Comparison of ENCODE assay signal across 8 mouse cellular contexts in genomic region chr13:23431351-23431771, GRCm38 (mm10). TPM values are rescaled to one million over a fixed set of nuclear protein-coding genes. Genes with fewer than 3 reads are reported as not detected.
DNase-seq lines count a peak whose midpoint lies in the region; ATAC-seq lines count a peak whose summit lies in the region.

No protein-coding gene starts in this region.

- WGBS in embryonic facial prominence, embryonic 14.5 days: under 1% methylated on average over 15 of the region's 15 CpGs
- under 1% methylated on average over 15 of the region's 15 CpGs for WGBS in limb, embryonic 15.5 days
- 0% methylated on average over 15 of the region's 15 CpGs for WGBS in midbrain, embryonic 16.5 days

- H3K36me3 ChIP-seq in embryonic facial prominence, embryonic 14.5 days (ENCODE audit: control insufficient read depth, insufficient read depth, low read length): no peaks in the 10 kb centered on the region
- no peaks in the 10 kb centered on the region for H3K36me3 ChIP-seq in limb, embryonic 15.5 days
- H3K36me3 ChIP-seq in midbrain, embryonic 16.5 days (ENCODE audit: control insufficient read depth, insufficient read depth, low read length): no peaks in the 10 kb centered on the region

- H3K27ac ChIP-seq in embryonic facial prominence, embryonic 14.5 days (replicated peaks; ENCODE audit: low read depth, low read length): peak overlapping the region; percentile 85
- H3K27ac ChIP-seq in limb, embryonic 15.5 days: peak overlapping the region; percentile 89
- peak overlapping the region; percentile 84 for H3K27ac ChIP-seq in midbrain, embryonic 16.5 days (ENCODE audit: low read length)

- peak overlapping the region; percentile 72 for H3K9ac ChIP-seq in embryonic facial prominence, embryonic 14.5 days (ENCODE audit: low read depth, low read length)
- peak overlapping the region; percentile 8; the same call in 1 of the 2 replicates for H3K9ac ChIP-seq in limb, embryonic 15.5 days
- peak overlapping the region; percentile 10; the same call in 1 of the 2 replicates for H3K9ac ChIP-seq in midbrain, embryonic 16.5 days (ENCODE audit: low read depth, low read length)

- H3K9me3 ChIP-seq in embryonic facial prominence, embryonic 14.5 days (ENCODE audit: control insufficient read depth, low read length): no peaks in the 10 kb centered on the region
- H3K9me3 ChIP-seq in limb, embryonic 15.5 days: no peaks in the 10 kb centered on the region
- H3K9me3 ChIP-seq in midbrain, embryonic 16.5 days (replicated peaks; ENCODE audit: control insufficient read depth, low read length, poor library complexity, severe bottlenecking): no peaks in the 10 kb centered on the region

- ATAC-seq in embryonic facial prominence, embryonic 14.5 days (ENCODE audit: low read depth): peak; percentile 79
- ATAC-seq in limb, embryonic 15.5 days (ENCODE audit: insufficient number of reproducible peaks, low FRiP score, low TSS enrichment, low read depth): peak; percentile 61
- ATAC-seq in midbrain, embryonic 16.5 days: peak; percentile 87

- no peaks in the 10 kb centered on the region for H3K27me3 ChIP-seq in embryonic facial prominence, embryonic 14.5 days (replicated peaks; ENCODE audit: control insufficient read depth, insufficient read depth, low read length)
- H3K27me3 ChIP-seq in limb, embryonic 15.5 days: no peaks in the 10 kb centered on the region
- H3K27me3 ChIP-seq in midbrain, embryonic 16.5 days (ENCODE audit: control insufficient read depth, insufficient read depth, low read depth, low read length): no peaks in the 10 kb centered on the region

- peak overlapping the region; percentile 57 for H3K4me3 ChIP-seq in embryonic facial prominence, embryonic 14.5 days (ENCODE audit: low read depth, low read length)
- H3K4me3 ChIP-seq in limb, embryonic 15.5 days: peak overlapping the region; percentile 57
- peak overlapping the region; percentile 66 for H3K4me3 ChIP-seq in midbrain, embryonic 16.5 days (ENCODE audit: low read depth, low read length)

- DNase-seq in 416B (ENCODE audit: low read depth): peak; percentile 96
- peak; percentile 80 for DNase-seq in adrenal gland, postnatal 14 days
- DNase-seq in embryonic facial prominence, embryonic 14.5 days (ENCODE audit: low spot score): peak; percentile 92
- peak; percentile 91 for DNase-seq in heart, adult 8-10 months (ENCODE audit: low spot score)
- peak; percentile 81 to 90 for DNase-seq in kidney, adult 8-10 months
- peak; percentile 83 to 84 for DNase-seq in spleen, postnatal 10 days (ENCODE audit: low spot score in 2 of 2)

- H3K4me2 ChIP-seq in embryonic facial prominence, embryonic 14.5 days (ENCODE audit: low read depth, low read length): peak overlapping the region; percentile 66
- H3K4me2 ChIP-seq in limb, embryonic 15.5 days: peak overlapping the region; percentile 61
- H3K4me2 ChIP-seq in midbrain, embryonic 16.5 days (ENCODE audit: low read length): peak overlapping the region; percentile 53

- peaks cover 11% of the 10 kb centered on the region for H3K4me1 ChIP-seq in embryonic facial prominence, embryonic 14.5 days (ENCODE audit: control insufficient read depth, insufficient read depth, low read length)
- peaks cover 7% of the 10 kb centered on the region; the same call in 1 of the 2 replicates for H3K4me1 ChIP-seq in limb, embryonic 15.5 days
- peaks cover 17% of the 10 kb centered on the region for H3K4me1 ChIP-seq in midbrain, embryonic 16.5 days (ENCODE audit: control insufficient read depth, insufficient read depth, low read length)

RNA-seq across cellular contexts. Expression of gene Abt1, which starts 7.7 kb away (rescaled TPM):
- total RNA-seq in adrenal gland, postnatal 14 days (2021): 5.9 and 6.3 TPM in 2 replicates
- polyA plus RNA-seq in embryonic facial prominence, embryonic 14.5 days (2014; fragmentation: Nextera tagmentation; extraction: Ambion mirVana): 10.3 and 11.6 TPM in 2 replicates
- total RNA-seq in heart, adult 8-10 months (2022): 1 to 10 TPM; 4.1 to 4.8 (median 4.7) TPM
- 11.9 and 13.9 TPM in 2 replicates for polyA plus RNA-seq in limb, embryonic 15.5 days (2015; fragmentation: Nextera tagmentation; extraction: Ambion mirVana)
- polyA plus RNA-seq in midbrain, embryonic 16.5 days (2015; fragmentation: Nextera tagmentation; extraction: Ambion mirVana): 9.1 and 11.0 TPM in 2 replicates

RNA-seq across cellular contexts. Expression of gene Btn1a1, which starts 34.3 kb away (rescaled TPM):
- 0.19 TPM in 1 of 2 replicates, not detected in the other for total RNA-seq in adrenal gland, postnatal 14 days (2021)
- 0.18 TPM in 1 of 2 replicates, not detected in the other for polyA plus RNA-seq in embryonic facial prominence, embryonic 14.5 days (2014; fragmentation: Nextera tagmentation; extraction: Ambion mirVana)
- total RNA-seq in heart, adult 8-10 months (2022): not detected
- polyA plus RNA-seq in limb, embryonic 15.5 days (2015; fragmentation: Nextera tagmentation; extraction: Ambion mirVana): 0.18 and 0.22 TPM in 2 replicates
- polyA plus RNA-seq in midbrain, embryonic 16.5 days (2015; fragmentation: Nextera tagmentation; extraction: Ambion mirVana): 0.10 and 0.31 TPM in 2 replicates

RNA-seq across cellular contexts. Expression of gene Btn2a2, which starts 57.3 kb away (rescaled TPM):
- total RNA-seq in adrenal gland, postnatal 14 days (2021): not detected in 2 replicates
- 0.40 and 0.51 TPM in 2 replicates for polyA plus RNA-seq in embryonic facial prominence, embryonic 14.5 days (2014; fragmentation: Nextera tagmentation; extraction: Ambion mirVana)
- not detected for total RNA-seq in heart, adult 8-10 months (2022)
- 0.61 and 0.67 TPM in 2 replicates for polyA plus RNA-seq in limb, embryonic 15.5 days (2015; fragmentation: Nextera tagmentation; extraction: Ambion mirVana)
- 0.15 TPM in 1 of 2 replicates, not detected in the other for polyA plus RNA-seq in midbrain, embryonic 16.5 days (2015; fragmentation: Nextera tagmentation; extraction: Ambion mirVana)

Comparison
In these comparisons a context has a peak if more than half of its experiments do, and no peak if none do; other contexts are left out.
1. Peak in every context shown above with its lines: DNase-seq, ATAC-seq, H3K4me3 ChIP-seq and H3K27ac ChIP-seq.
2. H3K9ac ChIP-seq: peak in every context shown above with its lines; median percentile 72 in embryonic facial prominence, embryonic 14.5 days; 10 in midbrain, embryonic 16.5 days; 8 in limb, embryonic 15.5 days.